Mouse (Mus musculus): Measurements from ENCODE around the gene Efna2.
A peak's percentile ranks its signal among the peaks of the same experiment; 100 is the strongest.
"Not testable (repeated sequence)": the region's sequence is repeated elsewhere in the genome, so short reads cannot be mapped to it uniquely, and the experiment has no call there.

The Efna2 gene

GRCm38 (mm10) chr10:80156002-80156751 is 23.1 kb upstream of the Efna2 start:
- no peak for DNase-seq

GRCm38 (mm10) chr10:80156752-80157053 is 22.6 kb upstream of the Efna2 start:
- peak; percentile 55 for DNase-seq

GRCm38 (mm10) chr10:80157141-80157929 is 21.9 kb upstream of the Efna2 start:
- no peak for DNase-seq

GRCm38 (mm10) chr10:80158307-80158986 is 20.8 kb upstream of the Efna2 start:
- DNase-seq: peak; percentile 78

- peak; percentile 77 for DNase-seq
Observed at GRCm38 (mm10) chr10:80159021-80159560, 20.2 kb upstream of the Efna2 start.

GRCm38 (mm10) chr10:80159561-80160454 is 19.5 kb upstream of the Efna2 start:
- DNase-seq: peak; percentile 99

GRCm38 (mm10) chr10:80160455-80161371 is 18.6 kb upstream of the Efna2 start:
- DNase-seq: peak; percentile 98

- peak; percentile 73 for DNase-seq
Observed at GRCm38 (mm10) chr10:80161522-80162242, 17.6 kb upstream of the Efna2 start.

GRCm38 (mm10) chr10:80162243-80162608 is 17.1 kb upstream of the Efna2 start:
- no peak for DNase-seq

GRCm38 (mm10) chr10:80162716-80163299 is 16.5 kb upstream of the Efna2 start:
- peak; percentile 23 for DNase-seq

GRCm38 (mm10) chr10:80163721-80164120 is 15.6 kb upstream of the Efna2 start:
- DNase-seq: peak; percentile 46

- DNase-seq: peak; percentile 55
Observed at GRCm38 (mm10) chr10:80164161-80164997, 14.9 kb upstream of the Efna2 start.

- DNase-seq: peak; percentile 97
Observed at GRCm38 (mm10) chr10:80164998-80165344, 14.3 kb upstream of the Efna2 start.

- peak; percentile 63 for DNase-seq
Observed at GRCm38 (mm10) chr10:80165392-80166128, 13.7 kb upstream of the Efna2 start, which contains the start of gene Cirbp. Cirbp (plus strand) TSS chr10:80165985.

- not testable (repeated sequence) for DNase-seq
Observed at GRCm38 (mm10) chr10:80166136-80166535, 13.1 kb upstream of the Efna2 start.

- DNase-seq: peak; percentile 97
Observed at GRCm38 (mm10) chr10:80167460-80168037, 11.7 kb upstream of the Efna2 start.

GRCm38 (mm10) chr10:80168038-80168661 is 11.1 kb upstream of the Efna2 start:
- DNase-seq: peak; percentile 93

GRCm38 (mm10) chr10:80169070-80169469 is 10.2 kb upstream of the Efna2 start:
- DNase-seq: no peak
